Mouse (Mus musculus) myocyte (in vitro differentiated cells): ENCODE data around the gene Fam183b. TPM values are rescaled to one million over a fixed set of nuclear protein-coding genes. Genes with fewer than 3 reads are reported as not detected.

Experiments
- H3K27me3 ChIP-seq: one replicate; pipeline ENCODE4 v1.6.1; 2011; ENCODE audit not compliant: control insufficient read depth, insufficient read depth, insufficient read length
- H3K36me3 ChIP-seq: one replicate; pipeline ENCODE4 v1.6.1; 2011; ENCODE audit not compliant: control insufficient read depth, insufficient read depth
- H3K4me2 ChIP-seq: one replicate; pipeline ENCODE4 v1.6.1; 2011; ENCODE audit warnings: low read depth, control low read depth
- H3K4me3 ChIP-seq: one replicate; pipeline ENCODE4 v1.5.1; 2011; ENCODE audit warnings: mild to moderate bottlenecking, control low read depth, moderate library complexity
- H3K79me2 ChIP-seq: one replicate; pipeline ENCODE4 v1.6.1; 2011; ENCODE audit not compliant: control insufficient read depth, insufficient read depth
- H3ac ChIP-seq: one replicate; pipeline ENCODE4 v1.6.1; 2011; ENCODE audit not compliant: control insufficient read depth, insufficient read length
- CEBPB ChIP-seq: IDR thresholded peaks from 2 replicates; pipeline ENCODE4 v1.6.1; 2011; ENCODE audit warnings: mild to moderate bottlenecking, moderate library complexity; ENCODE audit not compliant: poor library complexity, insufficient read depth, severe bottlenecking
- E2F4 ChIP-seq: IDR thresholded peaks from one replicate; pipeline ENCODE4 v1.6.1; 2011; ENCODE audit warnings: mild to moderate bottlenecking, control low read depth, moderate library complexity; ENCODE audit not compliant: insufficient read depth
- MAX ChIP-seq: IDR thresholded peaks from one replicate; pipeline ENCODE4 v1.6.1; 2011; ENCODE audit warnings: low read depth, mild to moderate bottlenecking, control low read depth
- MYOD1 ChIP-seq, 3 experiments: IDR thresholded peaks; one replicate each; pipeline ENCODE4 v1.6.1; 2011; ENCODE audit warnings: control low read depth in 2 of 3, low read depth in 2 of 3, mild to moderate bottlenecking in 2 of 3, moderate library complexity in 1 of 3; ENCODE audit not compliant: insufficient read length in 2 of 3, control insufficient read depth in 1 of 3
- MYOG ChIP-seq, 3 experiments: IDR thresholded peaks; one replicate each; pipeline ENCODE4 v1.6.1; 2011; ENCODE audit warnings: control low read depth in 2 of 3, low read depth in 2 of 3, mild to moderate bottlenecking in 2 of 3; ENCODE audit not compliant: insufficient read length in 2 of 3, control insufficient read depth in 1 of 3, insufficient read depth in 1 of 3
- POLR2A ChIP-seq: IDR thresholded peaks from one replicate; pipeline ENCODE4 v1.6.1; 2011; ENCODE audit warnings: low read depth, mild to moderate bottlenecking, control low read depth, moderate library complexity; ENCODE audit not compliant: insufficient read length
- POLR2AphosphoS2 ChIP-seq: IDR thresholded peaks from one replicate; pipeline ENCODE4 v1.6.1; 2011; ENCODE audit warnings: low read depth, control low read depth; ENCODE audit not compliant: insufficient read length
- REST ChIP-seq: IDR thresholded peaks from one replicate; pipeline ENCODE4 v1.6.1; 2011; ENCODE audit warnings: mild to moderate bottlenecking, control low read depth, moderate library complexity; ENCODE audit not compliant: insufficient read depth, insufficient read length
- SRF ChIP-seq: IDR thresholded peaks from one replicate; pipeline ENCODE4 v1.6.1; 2011; ENCODE audit warnings: low read depth; ENCODE audit not compliant: control insufficient read depth, insufficient read length
- TCF12 ChIP-seq: IDR thresholded peaks from one replicate; pipeline ENCODE4 v1.6.1; 2011; ENCODE audit warnings: mild to moderate bottlenecking, control low read depth; ENCODE audit not compliant: poor library complexity, insufficient read depth, severe bottlenecking
- TCF3 ChIP-seq: IDR thresholded peaks from one replicate; pipeline ENCODE4 v1.6.1; 2011; ENCODE audit warnings: low read depth, control low read depth; ENCODE audit not compliant: insufficient read length
- USF1 ChIP-seq: IDR thresholded peaks from one replicate; pipeline ENCODE4 v1.6.1; 2011; ENCODE audit warnings: low read depth, mild to moderate bottlenecking, control low read depth, moderate library complexity
- polyA plus RNA-seq: library from polyadenylated mRNA; unstranded; fragments of >200 nt; fragmentation: generic; extraction: Trizol; gene quantifications from one replicate; pipeline ENCODE4 v1.2.1, GENCODE M21; 2012; ENCODE audit warnings: missing spikeins

Gene Fam183b
- polyA plus RNA-seq, 1 experiment, result not detected

- TF ChIP-seq REST (no peak), USF1 (no peak), MYOG (IDR thresholded peaks at IDR 0.05; ENCODE audit: control insufficient read depth in 1 of 3, insufficient read depth in 1 of 3, insufficient read length in 2 of 3, low read depth in 2 of 3) (no peak), MYOD1 (IDR thresholded peaks at IDR 0.05; ENCODE audit: control insufficient read depth in 1 of 3, insufficient read length in 2 of 3, low read depth in 2 of 3) (no peak), TCF12 (no peak), POLR2AphosphoS2 (no peak), POLR2A (no peak), CEBPB (no peak), TCF3 (no peak), MAX (no peak), E2F4 (no peak), SRF (no peak)
- Histone ChIP-seq H3K4me3 (no peak overlapping the region), H3K4me2 (no peak overlapping the region), H3K79me2 (no peaks in the 10 kb centered on the region), H3K27me3 (peaks cover 5% of the 10 kb centered on the region), H3K36me3 (no peaks in the 10 kb centered on the region), H3ac (no peak overlapping the region)
Observed at GRCm38 (mm10) chr11:58799747-58800146, 2.0 kb downstream of the Fam183b start.

DNA sequence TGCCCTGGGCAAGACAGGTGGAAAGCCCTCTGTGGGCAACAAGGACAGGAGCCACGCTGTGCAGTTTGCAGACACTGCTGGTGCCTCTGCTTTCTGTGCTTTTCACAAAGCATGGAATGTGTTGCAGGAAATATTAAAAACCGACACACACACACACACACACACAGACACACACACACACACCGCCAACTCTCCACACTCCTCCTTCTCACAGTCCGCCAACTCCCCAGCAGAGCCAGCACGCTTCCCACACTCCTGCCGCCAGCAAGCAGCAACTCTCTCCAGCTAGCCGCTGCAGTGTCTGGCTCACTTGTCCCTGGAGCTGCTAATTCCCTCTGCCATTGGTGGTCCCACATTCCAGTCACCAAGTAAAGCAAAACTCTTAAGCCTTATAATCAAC lies 4.9 kb downstream of the Fam183b start:
- Histone ChIP-seq H3K79me2 (no peaks in the 10 kb centered on the region), H3K4me2 (no peak overlapping the region), H3ac (no peak overlapping the region), H3K36me3 (no peaks in the 10 kb centered on the region), H3K4me3 (no peak overlapping the region), H3K27me3 (peaks cover 1% of the 10 kb centered on the region)
- no peak for TF ChIP-seq CEBPB
- no peak for TF ChIP-seq USF1
- no peak for TF ChIP-seq TCF3
- TF ChIP-seq MYOG (IDR thresholded peaks at IDR 0.05; ENCODE audit: control insufficient read depth in 1 of 3, insufficient read depth in 1 of 3, insufficient read length in 2 of 3, low read depth in 2 of 3), result no peak
- TF ChIP-seq REST, result no peak
- TF ChIP-seq MYOD1 (IDR thresholded peaks at IDR 0.05; ENCODE audit: control insufficient read depth in 1 of 3, insufficient read length in 2 of 3, low read depth in 2 of 3), result no peak
- no peak for TF ChIP-seq POLR2A
- TF ChIP-seq SRF, result no peak
- no peak for TF ChIP-seq POLR2AphosphoS2
- no peak for TF ChIP-seq TCF12
- TF ChIP-seq MAX, result no peak
- no peak for TF ChIP-seq E2F4

GRCm38 (mm10) chr11:58795856-58796255 lies 5.9 kb downstream of the Fam183b start:
- Histone ChIP-seq H3K4me2 (no peak overlapping the region), H3K27me3 (no peaks in the 10 kb centered on the region), H3ac (no peak overlapping the region), H3K4me3 (no peak overlapping the region), H3K79me2 (no peaks in the 10 kb centered on the region), H3K36me3 (no peaks in the 10 kb centered on the region)
- TF ChIP-seq REST (no peak), MAX (no peak), MYOD1 (IDR thresholded peaks at IDR 0.05; ENCODE audit: control insufficient read depth in 1 of 3, insufficient read length in 2 of 3, low read depth in 2 of 3) (no peak), TCF3 (no peak)

DNA sequence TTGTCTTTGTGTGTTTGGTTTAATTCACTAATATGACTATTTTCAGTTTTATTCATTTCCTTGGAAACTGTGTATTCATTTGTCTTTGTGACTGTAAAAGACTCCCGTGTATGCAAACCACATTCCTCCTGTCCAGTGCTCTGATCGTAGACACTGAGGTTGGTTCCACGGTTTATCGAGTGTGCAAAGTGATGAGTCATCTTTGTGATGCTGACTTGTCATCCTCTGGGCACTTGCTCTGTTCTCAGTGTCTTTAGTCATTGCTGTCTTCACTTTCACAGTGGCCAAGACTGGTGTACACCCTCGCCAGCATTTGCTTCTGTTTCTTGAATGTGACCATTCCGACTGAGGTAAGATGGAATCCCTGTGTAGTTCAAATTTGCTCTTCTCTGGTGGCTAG lies 11.1 kb downstream of the Fam183b start:
- no peak overlapping the region for H3K4me2 ChIP-seq
- no peak overlapping the region for H3K4me3 ChIP-seq
- no peaks in the 10 kb centered on the region for H3K79me2 ChIP-seq
- no peak overlapping the region for H3ac ChIP-seq
- no peaks in the 10 kb centered on the region for H3K36me3 ChIP-seq
- no peaks in the 10 kb centered on the region for H3K27me3 ChIP-seq
- TF ChIP-seq MAX (no peak), POLR2AphosphoS2 (no peak), USF1 (no peak), MYOD1 (IDR thresholded peaks at IDR 0.05; ENCODE audit: control insufficient read depth in 1 of 3, insufficient read length in 2 of 3, low read depth in 2 of 3) (no peak), TCF12 (no peak), TCF3 (no peak), REST (no peak), MYOG (IDR thresholded peaks at IDR 0.05; ENCODE audit: control insufficient read depth in 1 of 3, insufficient read depth in 1 of 3, insufficient read length in 2 of 3, low read depth in 2 of 3) (no peak), CEBPB (no peak), POLR2A (no peak), E2F4 (no peak), SRF (no peak)

DNA sequence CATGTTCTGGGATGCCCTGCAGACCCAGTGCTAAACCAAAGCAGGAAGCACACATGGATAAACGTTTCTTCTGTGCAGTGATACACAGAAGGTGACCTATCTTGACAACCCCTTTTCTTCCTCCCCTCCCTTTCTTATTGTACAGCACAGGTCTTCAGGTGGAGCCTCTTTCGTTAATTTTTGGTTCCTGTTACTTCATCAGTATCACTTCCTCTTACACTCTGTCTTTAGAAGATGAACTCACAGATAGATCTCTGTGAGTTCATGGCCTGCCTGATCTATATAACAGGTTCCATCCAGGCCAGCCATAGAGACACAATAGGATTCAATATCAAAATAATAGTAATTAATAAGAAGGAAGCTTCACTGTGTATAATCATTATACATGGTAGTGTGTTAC lies 11.7 kb downstream of the Fam183b start:
- Histone ChIP-seq H3K36me3 (no peaks in the 10 kb centered on the region), H3K27me3 (no peaks in the 10 kb centered on the region), H3K4me3 (no peak overlapping the region), H3K4me2 (no peak overlapping the region), H3ac (no peak overlapping the region), H3K79me2 (no peaks in the 10 kb centered on the region)
- TF ChIP-seq E2F4 (no peak), SRF (no peak), POLR2AphosphoS2 (no peak), POLR2A (no peak), MYOD1 (IDR thresholded peaks at IDR 0.05; ENCODE audit: control insufficient read depth in 1 of 3, insufficient read length in 2 of 3, low read depth in 2 of 3) (no peak), TCF12 (no peak), REST (no peak), TCF3 (no peak), MYOG (IDR thresholded peaks at IDR 0.05; ENCODE audit: control insufficient read depth in 1 of 3, insufficient read depth in 1 of 3, insufficient read length in 2 of 3, low read depth in 2 of 3) (no peak), USF1 (no peak), MAX (no peak), CEBPB (no peak)
